8 mouse cellular contexts compared by ENCODE assay signal in the genomic region with DNA sequence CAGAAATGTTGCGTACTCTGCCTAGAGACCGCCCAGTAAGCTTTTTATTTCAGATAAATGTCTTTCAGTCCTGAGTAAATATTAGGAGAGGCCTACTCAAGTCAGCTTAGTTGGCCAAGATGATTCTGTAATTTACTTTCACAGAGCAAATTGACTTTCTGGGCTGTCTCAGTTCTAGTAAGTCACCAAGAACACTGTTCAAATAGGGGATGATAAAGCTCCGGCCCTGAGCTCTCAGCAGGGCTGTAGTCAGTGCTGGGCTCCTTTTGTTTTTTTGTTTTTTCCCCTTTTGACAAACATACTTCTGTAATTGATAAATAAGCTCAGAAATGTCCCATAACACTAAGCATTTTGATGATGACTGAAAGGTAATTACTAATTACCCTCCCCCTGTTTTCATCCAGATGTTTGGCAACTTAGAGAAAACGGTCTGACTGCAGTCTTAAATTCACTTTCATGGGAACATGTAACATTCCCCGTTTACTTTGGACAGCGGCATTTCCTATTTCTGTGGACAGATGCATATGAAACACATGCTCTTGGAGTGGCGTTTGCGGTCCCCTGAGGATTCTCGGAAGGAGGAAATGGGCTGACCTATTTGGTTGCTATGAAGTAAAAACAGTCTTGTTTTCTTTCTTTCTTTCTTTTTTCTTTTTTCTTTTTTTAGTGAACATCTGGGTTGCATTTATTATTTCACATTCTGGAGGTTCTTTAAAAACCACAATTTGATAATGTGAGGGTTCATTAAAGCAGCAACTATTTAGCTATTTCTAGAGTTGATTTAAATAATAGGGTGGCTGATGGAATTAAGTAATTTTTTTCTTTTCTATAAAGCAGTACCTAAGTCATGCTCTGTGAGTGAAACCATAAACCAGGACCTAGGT. TPM values are rescaled to one million over a fixed set of nuclear protein-coding genes. Genes with fewer than 3 reads are reported as not detected.
DNase-seq lines count a peak whose midpoint lies in the region; ATAC-seq and TF ChIP-seq lines count a peak whose summit lies in the region.

No protein-coding gene starts in this region.

- H3K27ac ChIP-seq in embryonic facial prominence, embryonic 14.5 days (replicated peaks; ENCODE audit: low read depth, low read length): peak overlapping the region; percentile 78
- H3K27ac ChIP-seq in hindbrain, embryonic 14.5 days: peak overlapping the region; percentile 38; the same call in 1 of the 2 replicates
- H3K27ac ChIP-seq in liver, postnatal 0 days (ENCODE audit: low read depth): peak overlapping the region; percentile 72

- no peaks in the 10 kb centered on the region for H3K36me3 ChIP-seq in embryonic facial prominence, embryonic 14.5 days (ENCODE audit: control insufficient read depth, insufficient read depth, low read length)
- H3K36me3 ChIP-seq in hindbrain, embryonic 14.5 days (replicated peaks; ENCODE audit: control insufficient read depth, insufficient read depth): no peaks in the 10 kb centered on the region
- no peaks in the 10 kb centered on the region; the same call in 1 of the 2 replicates for H3K36me3 ChIP-seq in liver, postnatal 0 days (replicated peaks; ENCODE audit: insufficient read depth, low read length)

- no peaks in the 10 kb centered on the region for H3K27me3 ChIP-seq in embryonic facial prominence, embryonic 14.5 days (replicated peaks; ENCODE audit: control insufficient read depth, insufficient read depth, low read length)
- H3K27me3 ChIP-seq in hindbrain, embryonic 14.5 days (ENCODE audit: control insufficient read depth, insufficient read depth, low read length): no peaks in the 10 kb centered on the region
- no peaks in the 10 kb centered on the region for H3K27me3 ChIP-seq in liver, postnatal 0 days (ENCODE audit: insufficient read depth, low read length)

- TF ChIP-seq EP300 in liver, postnatal 0 days (IDR thresholded peaks at IDR 0.05; ENCODE audit: low read depth): no peak; the same call in 1 of the 2 replicates

- peak overlapping the region; percentile 42 for H3K4me2 ChIP-seq in embryonic facial prominence, embryonic 14.5 days (ENCODE audit: low read depth, low read length)
- no peak overlapping the region for H3K4me2 ChIP-seq in hindbrain, embryonic 14.5 days (replicated peaks)
- peak overlapping the region; percentile 66 for H3K4me2 ChIP-seq in liver, postnatal 0 days (ENCODE audit: low read depth, low read length)

- 0 out of 2 replicates have a peak overlapping the region, but pooled peaks have one; percentile 15 for H3K9ac ChIP-seq in embryonic facial prominence, embryonic 14.5 days (ENCODE audit: low read depth, low read length)
- no peak overlapping the region for H3K9ac ChIP-seq in hindbrain, embryonic 14.5 days
- peak overlapping the region; percentile 50 for H3K9ac ChIP-seq in liver, postnatal 0 days (replicated peaks)

- H3K4me3 ChIP-seq in embryonic facial prominence, embryonic 14.5 days (ENCODE audit: low read depth, low read length): no peak overlapping the region
- H3K4me3 ChIP-seq in hindbrain, embryonic 14.5 days (replicated peaks; ENCODE audit: low read length): no peak overlapping the region
- H3K4me3 ChIP-seq in liver, postnatal 0 days (ENCODE audit: low read depth, low read length): peak overlapping the region; percentile 13; the same call in 1 of the 2 replicates

- ATAC-seq in embryonic facial prominence, embryonic 14.5 days (ENCODE audit: low read depth): peak; percentile 65; the same call in 1 of the 2 replicates
- ATAC-seq in hindbrain, embryonic 14.5 days (ENCODE audit: low FRiP score): no peak
- 0 out of 2 replicates have a peak, but pooled peaks have one; percentile 33 for ATAC-seq in liver, postnatal 0 days

- WGBS in embryonic facial prominence, embryonic 14.5 days: 28% methylated on average over 9 of the region's 9 CpGs
- 63% methylated on average over 9 of the region's 9 CpGs for WGBS in hindbrain, embryonic 14.5 days
- WGBS in liver, postnatal 0 days (ENCODE audit: insufficient replicate concordance): 25% methylated on average over 9 of the region's 9 CpGs

- DNase-seq in NIH3T3 (ENCODE audit: low read depth): peak; percentile 91
- peak; percentile 92 for DNase-seq in embryonic facial prominence, embryonic 14.5 days (ENCODE audit: low spot score)
- no peak for DNase-seq in hindbrain, embryonic 14.5 days (ENCODE audit: low spot score)
- no peak for DNase-seq in liver, postnatal 0 days
- DNase-seq in thymus, postnatal 4 days: no peak
- no peak for DNase-seq in thymus, postnatal 14 days
- DNase-seq in frontal cortex, adult 2 months (ENCODE audit: extremely low spot score in 1 of 2, low spot score in 1 of 2): no peak
- no peak for DNase-seq in thymus, postnatal 25 days

- TF ChIP-seq CTCF in liver, postnatal 0 days (IDR thresholded peaks at IDR 0.05; ENCODE audit: low read depth): no peak

- peaks cover 57% of the 10 kb centered on the region for H3K4me1 ChIP-seq in embryonic facial prominence, embryonic 14.5 days (ENCODE audit: control insufficient read depth, insufficient read depth, low read length)
- peaks cover 12% of the 10 kb centered on the region for H3K4me1 ChIP-seq in hindbrain, embryonic 14.5 days (replicated peaks; ENCODE audit: control insufficient read depth, insufficient read depth, low read length)
- peaks cover 52% of the 10 kb centered on the region for H3K4me1 ChIP-seq in liver, postnatal 0 days (ENCODE audit: insufficient read depth)

- no peaks in the 10 kb centered on the region for H3K9me3 ChIP-seq in embryonic facial prominence, embryonic 14.5 days (ENCODE audit: control insufficient read depth, low read length)
- H3K9me3 ChIP-seq in hindbrain, embryonic 14.5 days (ENCODE audit: control insufficient read depth, low read length): no peaks in the 10 kb centered on the region
- no peaks in the 10 kb centered on the region for H3K9me3 ChIP-seq in liver, postnatal 0 days (ENCODE audit: low read length)

RNA-seq across cellular contexts. Expression of a gene that starts 10.7 kb away (rescaled TPM):
- 52.0 and 61.2 TPM in 2 replicates for polyA plus RNA-seq in embryonic facial prominence, embryonic 14.5 days (2014; fragmentation: Nextera tagmentation; extraction: Ambion mirVana)
- polyA plus RNA-seq in hindbrain, embryonic 14.5 days (2014; fragmentation: Nextera tagmentation; extraction: Ambion mirVana): 39.9 and 40.9 TPM in 2 replicates
- 12.1 and 15.3 TPM in 2 replicates for polyA plus RNA-seq in liver, postnatal 0 days (2015; fragmentation: Nextera tagmentation; extraction: Ambion mirVana)
- 28.5 and 29.1 TPM in 2 replicates for polyA plus RNA-seq in frontal cortex, adult 2 months (2012; rRNA removed)

Comparison
In these comparisons a context has a peak if more than half of its experiments do, and no peak if none do; other contexts are left out.
1. DNase-seq: peak in NIH3T3 (single experiment) and embryonic facial prominence, embryonic 14.5 days (single experiment); none in hindbrain, embryonic 14.5 days (single experiment), liver, postnatal 0 days (single experiment), thymus, postnatal 4 days (single experiment), thymus, postnatal 14 days (single experiment), frontal cortex, adult 2 months (0 of 2) and thymus, postnatal 25 days (single experiment).
2. Peak in every context shown above with its lines, with median percentiles within 50 percentile points of each other: H3K27ac ChIP-seq.